Mouse (Mus musculus): ENCODE measurements at regions not wholly inside any gene's neighbourhood (a gene's known extent, or its start where the extent isn't known, plus 50 kb on each side); places are given as distances from the start of the nearest gene placed in this dataset.

GRCm38 (mm10) chr5:40986562-40986961 is 721.4 kb downstream of the Rab28 start:
- no peaks in the 10 kb centered on the region for H3K36me3 ChIP-seq (ENCODE audit: control insufficient read depth, insufficient read depth, low read length)
- H3K27ac ChIP-seq (ENCODE audit: low read depth, low read length): no peak overlapping the region
- no peak for DNase-seq (ENCODE audit: low spot score)
- H3K9me3 ChIP-seq (ENCODE audit: control insufficient read depth, low read length): no peaks in the 10 kb centered on the region
- no peak overlapping the region for H3K4me2 ChIP-seq (replicated peaks; ENCODE audit: low read depth, low read length)
- no peaks in the 10 kb centered on the region for H3K27me3 ChIP-seq (ENCODE audit: control insufficient read depth, insufficient read depth, low read length)
- H3K4me3 ChIP-seq (ENCODE audit: low read depth, low read length): no peak overlapping the region
- WGBS: 74% methylated on average over 7 of the region's 7 CpGs
- no peaks in the 10 kb centered on the region for H3K4me1 ChIP-seq (replicated peaks; ENCODE audit: control insufficient read depth, insufficient read depth, low read length)
- no peak for ATAC-seq (ENCODE audit: low FRiP score)
- no peak overlapping the region for H3K9ac ChIP-seq (ENCODE audit: low read depth, low read length)

- Histone ChIP-seq H3K4me3 (ENCODE audit: low read depth, low read length) (no peak overlapping the region), H3K9me3 (ENCODE audit: control insufficient read depth, low read length) (no peaks in the 10 kb centered on the region), H3K9ac (ENCODE audit: low read depth, low read length) (no peak overlapping the region), H3K4me2 (replicated peaks; ENCODE audit: low read depth, low read length) (no peak overlapping the region), H3K27ac (ENCODE audit: low read depth, low read length) (no peak overlapping the region), H3K36me3 (ENCODE audit: control insufficient read depth, insufficient read depth, low read length) (no peaks in the 10 kb centered on the region), H3K27me3 (ENCODE audit: control insufficient read depth, insufficient read depth, low read length) (no peaks in the 10 kb centered on the region), H3K4me1 (replicated peaks; ENCODE audit: control insufficient read depth, insufficient read depth, low read length) (no peaks in the 10 kb centered on the region)
- ATAC-seq (ENCODE audit: low FRiP score): no peak
- DNase-seq (ENCODE audit: low spot score): no peak
- 81% methylated on average over 1 of the region's 1 CpGs for WGBS
Observed at GRCm38 (mm10) chr5:40974892-40975291, 733.1 kb downstream of the Rab28 start.

- peak; percentile 89 for ATAC-seq (ENCODE audit: low FRiP score)
- Histone ChIP-seq H3K4me1 (replicated peaks; ENCODE audit: control insufficient read depth, insufficient read depth, low read length) (no peaks in the 10 kb centered on the region), H3K4me3 (ENCODE audit: low read depth, low read length) (no peak overlapping the region), H3K36me3 (ENCODE audit: control insufficient read depth, insufficient read depth, low read length) (no peaks in the 10 kb centered on the region), H3K27ac (ENCODE audit: low read depth, low read length) (no peak overlapping the region), H3K9me3 (ENCODE audit: control insufficient read depth, low read length) (no peaks in the 10 kb centered on the region), H3K4me2 (replicated peaks; ENCODE audit: low read depth, low read length) (no peak overlapping the region), H3K27me3 (ENCODE audit: control insufficient read depth, insufficient read depth, low read length) (no peaks in the 10 kb centered on the region), H3K9ac (ENCODE audit: low read depth, low read length) (no peak overlapping the region)
- DNase-seq (ENCODE audit: low spot score): peak; percentile 69
- 5% methylated on average over 4 of the region's 4 CpGs for WGBS
Observed at GRCm38 (mm10) chr5:40952901-40953595, 754.9 kb downstream of the Rab28 start.

- H3K9me3 ChIP-seq (ENCODE audit: control insufficient read depth, low read length): no peaks in the 10 kb centered on the region
- no peak overlapping the region for H3K9ac ChIP-seq (ENCODE audit: low read depth, low read length)
- no peak overlapping the region for H3K4me3 ChIP-seq (ENCODE audit: low read depth, low read length)
- H3K4me2 ChIP-seq (replicated peaks; ENCODE audit: low read depth, low read length): no peak overlapping the region
- DNase-seq (ENCODE audit: low spot score): no peak
- no peaks in the 10 kb centered on the region for H3K4me1 ChIP-seq (replicated peaks; ENCODE audit: control insufficient read depth, insufficient read depth, low read length)
- no peak overlapping the region for H3K27ac ChIP-seq (ENCODE audit: low read depth, low read length)
- no peak for ATAC-seq (ENCODE audit: low FRiP score)
- H3K36me3 ChIP-seq (ENCODE audit: control insufficient read depth, insufficient read depth, low read length): no peaks in the 10 kb centered on the region
- no peaks in the 10 kb centered on the region for H3K27me3 ChIP-seq (ENCODE audit: control insufficient read depth, insufficient read depth, low read length)
- 87% methylated on average over 3 of the region's 3 CpGs for WGBS
Observed at GRCm38 (mm10) chr5:40929127-40929526, 778.8 kb downstream of the Rab28 start.

- Histone ChIP-seq H3K9me3 (ENCODE audit: control insufficient read depth, low read length) (no peaks in the 10 kb centered on the region), H3K4me3 (ENCODE audit: low read depth, low read length) (no peak overlapping the region), H3K4me1 (replicated peaks; ENCODE audit: control insufficient read depth, insufficient read depth, low read length) (no peaks in the 10 kb centered on the region), H3K9ac (ENCODE audit: low read depth, low read length) (no peak overlapping the region), H3K4me2 (replicated peaks; ENCODE audit: low read depth, low read length) (no peak overlapping the region), H3K27me3 (ENCODE audit: control insufficient read depth, insufficient read depth, low read length) (no peaks in the 10 kb centered on the region), H3K36me3 (ENCODE audit: control insufficient read depth, insufficient read depth, low read length) (no peaks in the 10 kb centered on the region), H3K27ac (ENCODE audit: low read depth, low read length) (no peak overlapping the region)
- ATAC-seq (ENCODE audit: low FRiP score) (no peak), DNase-seq (ENCODE audit: low spot score) (no peak)
- 91% methylated on average over 2 of the region's 2 CpGs for WGBS
Observed at GRCm38 (mm10) chr5:40920920-40921319, 787.0 kb downstream of the Rab28 start.

- no peak overlapping the region for H3K4me2 ChIP-seq (replicated peaks; ENCODE audit: low read depth, low read length)
- DNase-seq (ENCODE audit: low spot score) (no peak), ATAC-seq (ENCODE audit: low FRiP score) (no peak)
- no peaks in the 10 kb centered on the region for H3K4me1 ChIP-seq (replicated peaks; ENCODE audit: control insufficient read depth, insufficient read depth, low read length)
- no peak overlapping the region for H3K4me3 ChIP-seq (ENCODE audit: low read depth, low read length)
- H3K36me3 ChIP-seq (ENCODE audit: control insufficient read depth, insufficient read depth, low read length): no peaks in the 10 kb centered on the region
- H3K9ac ChIP-seq (ENCODE audit: low read depth, low read length): no peak overlapping the region
- H3K9me3 ChIP-seq (ENCODE audit: control insufficient read depth, low read length): no peaks in the 10 kb centered on the region
- 84% methylated on average over 3 of the region's 3 CpGs for WGBS
- H3K27me3 ChIP-seq (ENCODE audit: control insufficient read depth, insufficient read depth, low read length): no peaks in the 10 kb centered on the region
- H3K27ac ChIP-seq (ENCODE audit: low read depth, low read length): no peak overlapping the region
Observed at GRCm38 (mm10) chr5:40908803-40909202, 799.2 kb downstream of the Rab28 start.

GRCm38 (mm10) chr5:40901742-40902141 is 806.2 kb downstream of the Rab28 start:
- no peaks in the 10 kb centered on the region for H3K4me1 ChIP-seq (replicated peaks; ENCODE audit: control insufficient read depth, insufficient read depth, low read length)
- no peak overlapping the region for H3K4me3 ChIP-seq (ENCODE audit: low read depth, low read length)
- no peaks in the 10 kb centered on the region for H3K27me3 ChIP-seq (ENCODE audit: control insufficient read depth, insufficient read depth, low read length)
- H3K9me3 ChIP-seq (ENCODE audit: control insufficient read depth, low read length): no peaks in the 10 kb centered on the region
- WGBS: 88% methylated on average over 1 of the region's 1 CpGs
- DNase-seq (ENCODE audit: low spot score): no peak
- no peak overlapping the region for H3K4me2 ChIP-seq (replicated peaks; ENCODE audit: low read depth, low read length)
- no peaks in the 10 kb centered on the region for H3K36me3 ChIP-seq (ENCODE audit: control insufficient read depth, insufficient read depth, low read length)
- no peak overlapping the region for H3K9ac ChIP-seq (ENCODE audit: low read depth, low read length)
- no peak overlapping the region for H3K27ac ChIP-seq (ENCODE audit: low read depth, low read length)
- no peak for ATAC-seq (ENCODE audit: low FRiP score)

GRCm38 (mm10) chr5:40882886-40883285 is 825.1 kb downstream of the Rab28 start:
- Histone ChIP-seq H3K36me3 (ENCODE audit: control insufficient read depth, insufficient read depth, low read length) (no peaks in the 10 kb centered on the region), H3K9me3 (ENCODE audit: control insufficient read depth, low read length) (no peaks in the 10 kb centered on the region), H3K4me2 (replicated peaks; ENCODE audit: low read depth, low read length) (no peak overlapping the region), H3K4me1 (replicated peaks; ENCODE audit: control insufficient read depth, insufficient read depth, low read length) (no peaks in the 10 kb centered on the region), H3K27ac (ENCODE audit: low read depth, low read length) (no peak overlapping the region), H3K4me3 (ENCODE audit: low read depth, low read length) (no peak overlapping the region), H3K27me3 (ENCODE audit: control insufficient read depth, insufficient read depth, low read length) (no peaks in the 10 kb centered on the region), H3K9ac (ENCODE audit: low read depth, low read length) (no peak overlapping the region)
- no peak for ATAC-seq (ENCODE audit: low FRiP score)
- WGBS: 64% methylated on average over 5 of the region's 5 CpGs
- DNase-seq (ENCODE audit: low spot score): no peak

GRCm38 (mm10) chr5:40877756-40878155 is 830.2 kb downstream of the Rab28 start:
- 79% methylated on average over 3 of the region's 3 CpGs for WGBS
- ATAC-seq (ENCODE audit: low FRiP score) (no peak), DNase-seq (ENCODE audit: low spot score) (no peak)
- no peaks in the 10 kb centered on the region for H3K9me3 ChIP-seq (ENCODE audit: control insufficient read depth, low read length)
- no peaks in the 10 kb centered on the region for H3K36me3 ChIP-seq (ENCODE audit: control insufficient read depth, insufficient read depth, low read length)
- H3K27me3 ChIP-seq (ENCODE audit: control insufficient read depth, insufficient read depth, low read length): no peaks in the 10 kb centered on the region
- H3K9ac ChIP-seq (ENCODE audit: low read depth, low read length): no peak overlapping the region
- H3K4me3 ChIP-seq (ENCODE audit: low read depth, low read length): no peak overlapping the region
- no peak overlapping the region for H3K27ac ChIP-seq (ENCODE audit: low read depth, low read length)
- H3K4me2 ChIP-seq (replicated peaks; ENCODE audit: low read depth, low read length): no peak overlapping the region
- H3K4me1 ChIP-seq (replicated peaks; ENCODE audit: control insufficient read depth, insufficient read depth, low read length): no peaks in the 10 kb centered on the region

All from hindbrain, embryonic 11.5 days (tissue).